Mouse (Mus musculus) cerebellum, postnatal 25 days (tissue): ENCODE data around the gene Tmem205.

ENCODE experiments used
- DNase-seq, 2 experiments: peaks; one replicate each; pipeline ENCODE4 v3.0.0; 2021; ENCODE audit warnings: mixed read lengths in 2 of 2

The Tmem205 gene

DNA sequence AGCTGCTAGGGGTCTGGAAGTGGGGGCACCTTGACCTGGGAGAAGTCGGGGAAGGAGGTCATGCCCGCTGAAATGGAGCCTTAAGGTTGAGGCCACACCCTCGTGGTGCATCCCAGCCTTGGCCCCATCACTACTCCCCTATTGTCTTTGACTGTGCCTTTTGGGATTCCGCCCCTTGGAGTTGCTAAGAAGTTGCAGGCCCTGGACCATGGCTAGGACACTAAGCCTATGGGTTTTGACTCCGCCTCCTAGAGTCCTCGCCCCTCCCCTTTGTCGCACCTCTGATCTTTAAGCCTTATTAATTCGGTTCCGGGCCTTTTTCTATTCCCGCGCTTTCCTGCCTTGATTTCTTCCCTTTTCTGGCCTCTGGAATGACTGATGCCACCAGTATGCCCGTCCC, 16.3 kb upstream of the Tmem205 start:
- no peak for DNase-seq

DNA sequence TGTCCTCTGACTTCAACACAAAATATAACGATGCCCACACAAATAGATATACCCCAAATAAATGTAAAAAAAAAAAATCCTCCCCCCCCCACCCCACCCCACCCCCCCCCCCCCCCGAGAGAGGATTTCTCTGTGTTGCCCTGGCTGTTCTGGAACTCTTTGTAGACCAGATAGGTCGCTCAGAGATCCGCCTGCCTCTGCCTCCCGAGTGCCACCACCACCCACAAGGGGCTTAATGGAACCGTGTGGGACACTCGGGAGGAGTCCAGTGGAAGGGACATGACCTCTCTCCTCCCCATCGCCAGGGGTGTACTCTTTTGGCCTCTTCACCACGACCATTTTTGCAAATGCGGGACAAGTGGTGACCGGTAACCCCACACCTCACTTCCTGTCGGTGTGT, 15.7 kb upstream of the Tmem205 start:
- no peak for DNase-seq

DNA sequence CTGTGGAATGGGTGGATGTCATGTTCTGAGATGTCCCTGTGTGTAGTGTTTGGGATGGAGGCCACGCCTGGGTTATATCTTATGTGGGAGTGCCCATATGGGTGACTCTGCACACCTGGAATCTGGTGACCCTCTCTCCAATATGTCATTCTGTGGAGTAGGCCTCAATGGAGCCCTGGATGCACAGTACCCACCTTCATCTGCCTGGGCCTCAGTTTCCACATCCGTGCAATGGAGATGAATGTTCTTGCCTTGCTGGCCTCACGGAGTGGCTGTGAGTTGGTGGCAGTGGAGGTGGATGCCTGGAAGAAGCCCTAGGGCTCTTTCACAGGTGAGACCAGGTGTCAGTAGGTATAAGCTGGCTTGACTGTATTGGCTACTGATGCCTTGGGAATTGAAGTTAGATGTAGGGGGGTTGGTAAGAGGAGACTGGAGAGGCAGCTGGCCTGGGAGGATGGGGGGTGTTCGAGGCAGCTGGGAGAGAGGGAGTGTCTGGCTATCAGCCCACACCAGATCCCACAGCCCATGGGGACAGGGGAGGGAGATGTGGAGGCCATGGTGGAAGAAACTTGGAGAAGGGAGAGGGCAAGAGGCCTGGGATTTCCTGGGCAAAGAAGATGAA, 11.0 kb upstream of the Tmem205 start:
- no peak for DNase-seq

DNA sequence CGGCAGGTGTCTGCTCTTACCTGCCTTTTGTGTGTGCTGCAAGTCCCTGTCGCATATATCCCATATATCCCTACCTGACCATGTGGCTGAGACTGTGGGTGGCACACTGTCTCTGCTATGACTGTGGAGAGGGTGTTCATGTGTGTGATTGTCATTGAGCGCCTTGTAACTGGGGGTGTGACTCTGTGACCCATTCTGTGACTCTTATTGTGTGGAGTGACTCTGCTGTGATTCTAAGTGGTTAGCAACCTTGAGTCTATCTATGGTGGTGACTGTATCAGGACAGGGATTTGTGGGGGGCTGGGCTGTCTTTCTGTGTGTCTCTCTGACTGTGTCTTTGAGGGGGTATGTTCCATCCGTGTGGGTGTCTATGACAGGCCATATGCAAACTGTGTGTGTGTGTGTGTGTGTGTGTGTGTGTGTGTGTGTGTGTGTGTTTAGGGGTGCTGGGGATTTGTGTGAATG, 10.4 kb upstream of the Tmem205 start:
- DNase-seq = no peak

DNA sequence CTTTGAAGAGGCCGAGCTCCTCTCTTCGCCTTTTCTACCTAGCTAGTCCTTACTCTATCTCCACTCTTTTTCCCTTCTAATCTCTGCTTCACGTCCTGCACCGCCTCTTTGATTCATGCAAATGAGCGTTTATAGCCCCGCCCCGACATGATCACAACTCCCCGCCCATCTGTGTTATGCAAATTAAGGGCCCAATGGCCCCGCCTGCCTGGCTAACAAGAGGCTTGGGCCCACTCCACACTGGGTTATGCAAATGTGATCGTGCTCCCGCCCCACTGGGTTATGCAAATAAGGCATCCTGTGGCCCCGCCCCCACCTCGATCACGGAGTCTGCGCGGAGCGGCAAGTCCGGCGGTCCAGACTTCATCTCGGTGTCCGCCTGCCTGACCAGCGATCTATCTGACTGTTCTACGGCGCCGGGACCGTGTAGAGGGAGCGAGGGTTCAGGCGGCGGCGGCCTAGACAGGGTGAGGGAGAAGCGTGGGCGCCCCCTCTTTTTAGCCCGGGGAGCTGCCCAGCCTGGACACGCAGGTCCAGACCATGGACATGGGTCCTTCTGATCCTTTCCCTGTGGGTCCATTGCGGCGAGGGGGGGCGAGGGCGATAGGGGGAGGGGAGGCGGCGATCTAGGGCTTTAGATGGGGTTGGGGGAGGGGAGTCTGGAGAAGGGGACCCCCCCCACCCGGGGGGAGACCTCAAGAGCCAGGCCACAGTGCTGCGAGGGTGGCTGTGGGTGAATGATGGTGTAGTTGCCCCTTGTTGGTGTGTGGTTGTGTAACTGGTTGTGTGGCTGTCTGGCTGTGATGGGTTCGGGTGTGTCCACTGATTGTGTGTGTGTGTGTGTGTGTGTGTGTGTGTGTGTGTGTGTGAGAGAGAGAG, 9.6 kb upstream of the Tmem205 start, which contains the start of gene Plppr2:
Plppr2 (plus strand) TSS at position 342 of the 879 bp plus-strand sequence.
- DNase-seq = peak; percentile 99 to 100

DNA sequence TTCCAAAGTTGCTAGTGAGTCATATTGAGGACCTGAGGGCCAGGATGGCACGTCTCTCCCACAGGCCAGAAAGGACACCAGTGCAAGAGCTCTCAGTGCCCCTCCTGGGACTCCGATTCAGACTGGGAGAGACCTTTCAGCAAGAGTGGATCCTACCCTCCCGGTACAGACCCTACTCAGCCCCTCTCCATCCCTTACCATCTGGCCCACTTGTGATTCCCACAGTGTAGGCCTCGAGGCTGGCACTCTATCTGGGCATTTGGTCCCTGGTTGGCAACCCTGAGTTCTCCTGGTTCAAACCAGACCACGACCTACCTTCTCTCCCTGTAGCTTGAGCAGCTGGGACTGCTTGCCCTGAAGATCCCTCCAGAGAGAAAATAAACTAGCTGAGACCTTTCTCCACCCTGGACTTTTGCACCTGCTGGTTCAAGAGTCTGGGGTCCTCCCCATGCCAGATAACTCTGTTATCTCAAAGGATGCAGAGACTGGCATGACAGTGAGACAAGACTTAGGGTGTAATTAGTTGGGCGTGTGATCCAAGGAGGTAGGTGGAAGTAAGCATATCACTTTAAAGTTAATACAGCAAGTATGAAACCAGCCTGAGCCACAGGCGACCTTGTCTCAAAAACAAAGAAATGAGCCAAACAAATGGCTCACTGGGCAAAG, 8.2 kb upstream of the Tmem205 start:
- DNase-seq = no peak

DNA sequence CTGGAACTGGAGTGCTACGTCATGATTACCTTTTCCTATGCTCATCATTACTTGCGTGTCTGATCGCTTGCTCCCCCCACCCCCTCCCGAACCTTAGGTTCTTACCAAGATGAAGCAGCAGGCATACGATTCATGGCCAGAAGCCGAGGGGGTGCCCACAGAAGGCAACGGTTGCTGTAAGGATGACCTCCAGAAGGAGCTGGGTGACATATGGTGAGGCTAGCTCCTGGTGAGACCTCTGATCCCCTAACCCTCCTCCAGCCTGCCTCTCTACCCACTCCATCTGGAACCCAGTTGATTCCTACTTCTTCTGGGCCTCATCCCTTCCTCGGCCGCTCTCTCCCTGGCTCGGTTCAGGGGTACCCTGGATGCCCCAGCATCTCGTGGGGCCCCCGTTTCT, 6.7 kb upstream of the Tmem205 start:
- DNase-seq = peak in 1 of 2 experiments; percentile 54

DNA sequence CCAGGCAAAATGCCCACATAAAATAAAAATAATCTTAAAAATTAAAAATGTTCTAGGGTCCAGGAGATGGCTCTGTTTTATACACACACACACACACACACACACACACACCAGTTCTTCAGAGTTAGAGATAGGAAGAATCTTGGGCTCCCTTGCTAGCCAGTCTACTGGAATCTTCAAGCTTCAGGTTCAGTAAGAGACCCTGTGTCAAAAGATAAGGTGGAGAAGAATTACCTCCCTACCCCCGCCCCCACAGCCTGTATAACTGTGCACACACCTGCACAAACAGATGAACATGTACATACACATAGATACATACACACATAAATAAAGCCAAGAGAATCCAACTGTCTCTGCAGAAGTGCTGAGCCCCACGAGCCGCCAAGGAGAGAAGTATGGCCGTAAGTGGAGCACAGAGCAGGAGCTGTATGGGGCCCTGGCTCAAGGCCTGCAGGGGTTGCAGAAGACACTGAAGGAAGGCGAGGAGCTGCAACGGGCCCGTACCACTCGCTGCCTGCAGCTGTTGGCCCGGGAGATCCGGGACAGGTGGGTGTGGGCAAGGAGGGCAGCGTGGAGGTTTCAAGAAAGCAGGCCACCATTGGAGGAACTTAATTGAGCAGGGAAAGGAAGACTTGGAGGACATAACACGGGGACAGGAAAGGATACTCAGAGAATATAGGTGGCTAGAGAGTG, 5.2 kb upstream of the Tmem205 start:
- no peak for DNase-seq

DNA sequence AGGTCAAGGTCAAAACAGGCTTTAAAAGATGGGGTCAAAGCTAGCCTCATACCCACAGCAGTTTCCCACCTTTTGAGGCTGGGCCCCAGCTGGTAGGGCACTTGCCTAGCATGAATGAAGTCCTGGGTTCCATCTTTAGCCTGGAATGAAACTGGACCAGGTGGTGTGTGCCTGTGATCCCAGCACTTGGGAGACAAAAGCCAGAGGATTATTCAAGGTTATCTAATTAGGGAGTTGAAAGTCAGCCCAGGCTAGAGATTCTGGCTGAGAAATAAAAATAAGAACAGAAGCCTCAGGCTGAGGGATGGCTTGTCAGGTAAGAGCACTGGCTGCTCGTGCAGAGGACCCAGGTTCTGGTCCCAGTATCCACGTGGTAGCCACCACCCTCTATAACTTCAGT, 4.7 kb upstream of the Tmem205 start:
- DNase-seq = no peak

DNA sequence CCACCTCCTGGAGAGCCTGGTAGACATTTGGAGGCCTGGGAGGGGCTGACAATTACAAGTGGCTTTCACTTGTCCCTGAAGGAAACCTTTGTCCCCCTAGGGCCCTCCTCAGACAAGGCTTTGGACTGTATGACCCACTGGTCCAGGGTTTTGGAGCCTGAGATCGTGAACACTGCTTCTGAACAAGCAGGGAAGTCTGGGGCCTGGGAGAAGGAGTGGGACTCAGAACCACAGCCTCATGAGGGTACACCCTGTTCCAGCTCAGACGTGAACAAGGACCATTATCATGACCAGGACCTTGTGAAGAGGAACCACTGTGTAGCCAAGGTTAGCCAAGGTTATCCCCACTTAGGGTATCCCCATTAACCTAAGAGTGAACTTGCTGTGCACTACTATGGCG, 1.9 kb upstream of the Tmem205 start:
- no peak for DNase-seq

DNA sequence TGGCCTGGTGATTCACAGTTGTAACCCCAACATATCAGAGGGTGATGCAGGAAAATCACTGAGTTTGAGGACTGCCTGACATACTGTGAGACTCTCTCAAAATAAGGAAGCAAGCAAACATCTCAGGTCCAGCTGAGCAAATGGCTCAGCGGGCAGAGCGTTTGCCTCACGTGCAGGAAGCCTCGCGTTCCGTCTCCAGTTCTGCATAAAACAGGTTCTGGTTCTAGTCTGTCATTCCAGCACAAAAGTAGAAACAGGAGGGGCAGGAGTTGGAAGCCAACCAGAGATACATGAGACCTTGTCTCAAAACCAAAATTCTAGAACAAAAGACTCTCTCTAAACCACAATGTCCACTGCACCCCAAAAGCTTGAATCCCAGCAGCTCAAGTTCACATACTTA, 572 bp downstream of the Tmem205 start:
- DNase-seq = peak in 1 of 2 experiments; percentile 6

DNA sequence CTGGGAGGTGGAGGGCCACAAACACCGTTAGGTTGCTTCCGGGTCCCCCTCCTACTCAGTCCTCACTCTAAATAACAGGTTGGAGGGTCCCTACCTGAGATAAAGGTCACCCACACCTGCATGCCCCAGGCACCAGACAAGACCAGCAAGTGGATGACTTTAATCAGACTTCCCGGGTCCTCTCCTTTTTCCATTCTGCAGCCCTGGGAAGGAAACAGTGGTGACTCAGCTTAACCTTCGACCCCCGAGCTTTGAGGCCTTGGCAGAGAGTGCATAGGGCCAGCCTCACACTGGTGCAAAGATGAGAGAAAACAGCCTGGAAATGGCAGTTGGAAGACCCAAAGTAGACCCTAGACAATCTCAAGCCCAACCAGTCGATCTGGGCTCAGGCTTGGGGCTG, 1.2 kb downstream of the Tmem205 start:
- DNase-seq = peak in 1 of 2 experiments; percentile 6

DNA sequence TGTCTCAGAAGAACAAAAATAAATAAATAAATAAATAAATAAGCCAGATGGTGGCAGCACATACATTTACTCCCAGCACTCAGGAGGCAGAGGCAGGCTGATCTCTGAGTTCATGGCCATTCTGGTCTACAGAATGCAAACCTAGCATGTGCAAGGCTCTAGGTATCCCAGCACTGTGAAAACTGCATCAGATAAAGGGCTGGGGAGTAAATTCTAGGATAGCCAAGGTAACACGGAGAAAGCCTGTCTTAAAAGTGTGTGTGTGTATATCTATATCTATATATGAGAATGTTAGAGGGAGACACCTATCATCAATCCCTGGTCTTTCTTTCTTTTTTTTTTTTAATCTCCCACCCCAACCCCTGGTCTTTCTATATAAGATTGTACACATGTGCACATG, 1.9 kb downstream of the Tmem205 start:
- no peak for DNase-seq

DNA sequence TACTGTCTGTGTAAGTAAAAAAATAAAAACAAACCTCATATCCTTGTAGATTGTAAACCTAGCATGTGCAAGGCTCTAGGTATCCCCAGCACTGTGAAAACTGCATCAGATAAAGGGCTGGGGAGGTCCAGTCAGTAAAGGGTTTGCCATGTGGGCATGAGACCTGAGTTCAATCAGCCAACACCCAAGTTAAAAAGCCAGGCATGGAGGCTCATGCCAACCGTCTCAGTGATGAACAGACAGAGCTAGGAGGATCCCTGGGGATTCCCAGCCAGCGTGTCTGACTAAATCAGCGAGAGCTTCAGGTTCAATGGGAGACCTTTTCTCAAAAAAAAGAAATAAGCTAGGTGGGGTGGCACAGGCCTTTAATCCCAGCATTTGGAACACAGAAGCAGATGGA, 2.3 kb downstream of the Tmem205 start:
- no peak for DNase-seq

DNA sequence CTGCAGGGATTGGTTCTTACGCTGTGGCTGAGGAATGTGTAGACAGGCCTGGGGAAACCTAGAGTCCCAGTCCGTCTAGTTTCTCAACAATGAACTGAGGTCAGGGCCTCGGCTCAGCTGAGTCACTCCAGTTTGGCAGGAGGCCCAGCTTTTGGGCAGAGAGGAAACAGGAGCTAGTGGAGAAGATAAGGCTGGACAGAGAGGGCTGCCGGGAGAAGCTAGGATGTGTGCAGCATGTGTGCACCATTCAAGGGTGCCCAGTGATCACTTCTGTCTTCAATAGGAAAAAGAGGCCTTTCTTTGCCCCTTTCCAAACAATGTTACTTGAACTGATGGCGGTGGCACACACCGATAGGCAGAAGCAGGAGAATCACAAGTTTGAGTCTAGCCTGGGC, 3.3 kb downstream of the Tmem205 start:
- DNase-seq = peak; percentile 57 to 80

DNA sequence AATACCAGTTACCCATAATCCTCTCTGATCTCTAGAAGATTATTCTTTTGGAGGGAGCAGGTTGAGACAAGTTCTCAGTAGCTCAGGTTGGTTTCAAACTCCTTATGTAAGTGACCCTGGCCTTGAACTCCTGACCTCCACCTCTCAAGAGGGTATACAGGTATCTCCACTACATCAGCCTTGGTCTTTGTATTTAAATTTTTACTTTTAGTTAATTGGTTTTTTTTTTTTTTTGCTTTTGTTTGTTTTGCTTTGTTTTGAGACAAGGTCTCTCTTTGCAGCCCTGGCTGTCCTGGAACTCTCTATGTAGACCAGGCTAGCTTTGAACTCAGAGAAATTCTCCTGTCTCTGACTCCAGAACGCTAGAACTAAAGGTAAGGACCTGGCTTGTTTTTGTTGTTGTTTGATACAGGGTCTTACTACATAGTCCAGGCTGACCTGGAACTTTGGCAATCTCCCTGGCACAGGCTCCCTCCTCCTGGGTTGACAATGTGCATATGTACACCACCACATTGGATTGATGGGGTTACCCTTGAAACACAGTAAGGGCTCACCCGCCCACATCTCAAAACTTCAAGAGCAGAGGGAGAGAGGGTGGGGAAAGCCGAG, 3.8 kb downstream of the Tmem205 start:
- DNase-seq = no peak

DNA sequence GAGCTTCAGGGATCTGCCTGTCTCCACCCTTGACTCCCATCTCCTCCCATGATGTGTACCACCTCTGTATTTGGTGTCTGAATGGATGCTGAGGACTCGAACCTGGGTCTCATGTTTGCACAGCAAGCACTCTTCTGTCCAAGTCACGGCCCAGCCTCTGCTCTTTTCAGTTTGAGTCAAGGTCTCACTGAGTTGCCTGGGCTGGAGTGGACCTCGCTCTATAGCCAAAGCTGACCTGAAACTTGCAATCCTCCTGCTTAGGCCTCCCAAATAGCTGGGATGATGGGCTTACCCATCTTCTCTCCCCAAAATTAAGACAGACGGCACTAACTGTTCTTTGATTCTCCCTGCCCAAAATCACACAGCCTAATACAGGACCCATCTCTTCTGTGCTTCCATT, 4.3 kb downstream of the Tmem205 start:
- DNase-seq = no peak

DNA sequence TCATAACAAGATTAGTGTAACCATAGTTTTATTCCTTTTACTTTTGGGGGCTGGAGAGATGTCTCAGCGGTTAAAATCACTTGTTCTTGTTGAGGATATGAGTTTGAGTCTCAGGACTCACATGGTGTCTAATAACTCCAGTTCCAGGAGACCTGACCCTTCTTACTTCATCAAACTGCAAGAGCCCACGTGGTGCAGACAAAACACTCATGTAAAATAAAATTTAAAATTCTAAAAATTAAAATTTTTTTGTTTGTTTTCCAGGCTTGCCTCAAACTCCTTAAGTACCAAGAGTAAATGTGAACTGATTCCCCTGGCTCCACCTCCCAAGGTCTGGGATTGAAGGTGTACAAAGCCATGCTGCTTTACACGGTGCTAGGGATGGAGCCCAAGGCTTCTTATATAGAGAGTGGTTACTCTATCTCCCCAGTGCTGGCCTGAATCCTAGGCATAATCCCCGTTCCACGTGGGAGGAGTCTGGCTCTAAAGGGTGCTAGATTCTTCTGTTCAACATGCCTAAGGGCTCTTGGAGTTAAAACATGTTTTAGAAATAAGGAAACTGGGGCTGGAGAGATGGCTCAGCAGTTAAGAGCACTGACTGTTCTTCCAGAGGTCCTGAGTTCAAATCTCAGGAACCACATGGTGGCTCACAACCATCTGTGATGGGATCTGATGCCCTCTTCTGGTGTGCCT, 8.5 kb downstream of the Tmem205 start:
- DNase-seq = no peak

DNA sequence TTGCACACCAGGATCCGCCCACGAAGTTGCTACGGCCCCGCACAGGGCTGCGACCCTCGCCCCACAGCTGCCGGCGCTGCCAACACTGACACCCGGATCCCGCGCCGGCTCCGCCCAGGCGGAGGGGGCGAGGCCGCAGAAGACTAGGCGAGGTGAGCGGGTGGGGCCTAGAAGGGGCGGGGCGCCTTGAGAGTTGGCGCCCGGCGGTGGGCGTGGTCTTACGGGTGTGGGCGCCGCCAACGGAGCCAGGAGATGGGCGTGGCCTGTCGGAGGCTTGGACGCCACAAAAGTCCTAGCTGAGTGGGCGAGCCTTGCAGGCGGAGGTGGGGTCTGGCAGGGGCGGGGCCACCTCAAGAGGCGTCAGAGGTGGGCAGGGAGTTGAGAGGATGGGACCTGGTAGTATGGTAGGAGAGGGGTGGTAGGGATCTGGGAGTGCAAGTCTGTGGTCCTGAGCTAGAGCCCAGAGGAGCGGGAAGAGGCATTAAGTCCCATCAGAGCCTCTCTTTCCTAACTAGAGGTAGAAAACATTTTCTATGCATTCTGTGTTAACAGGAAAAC, 9.2 kb downstream of the Tmem205 start, which contains the start of gene Rab3d:
Rab3d (minus strand) TSS at position 158 of the 558 bp plus-strand sequence.
- peak; percentile 89 to 96 for DNase-seq

DNA sequence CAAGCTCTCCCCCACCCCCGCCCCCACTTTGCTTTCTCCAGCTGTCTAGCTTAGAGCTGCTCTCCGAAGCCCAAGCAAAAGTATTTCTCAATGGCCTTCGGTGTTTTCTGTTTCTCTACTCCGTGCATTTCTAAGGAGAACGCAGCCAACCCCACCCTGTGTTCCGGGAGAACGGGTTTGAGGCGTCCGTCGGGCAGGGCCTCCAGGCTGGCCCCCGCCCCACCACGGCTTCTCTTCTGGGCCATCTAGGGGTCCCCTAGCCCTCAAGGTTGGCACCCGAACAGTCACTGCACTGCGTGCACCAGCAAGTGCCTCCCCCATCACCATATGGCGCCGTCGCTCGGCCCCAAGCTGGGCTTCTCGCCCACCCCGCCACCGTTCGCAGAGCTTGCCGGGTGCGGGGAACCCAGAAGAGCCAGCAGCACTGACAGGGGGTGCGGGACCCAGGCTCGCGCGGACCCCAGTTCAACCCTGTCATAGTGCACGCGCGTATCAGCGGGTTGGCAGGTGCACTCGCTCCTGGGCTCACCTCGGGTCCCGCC, 9.8 kb downstream of the Tmem205 start:
- peak in 1 of 2 experiments; percentile 68 for DNase-seq

DNA sequence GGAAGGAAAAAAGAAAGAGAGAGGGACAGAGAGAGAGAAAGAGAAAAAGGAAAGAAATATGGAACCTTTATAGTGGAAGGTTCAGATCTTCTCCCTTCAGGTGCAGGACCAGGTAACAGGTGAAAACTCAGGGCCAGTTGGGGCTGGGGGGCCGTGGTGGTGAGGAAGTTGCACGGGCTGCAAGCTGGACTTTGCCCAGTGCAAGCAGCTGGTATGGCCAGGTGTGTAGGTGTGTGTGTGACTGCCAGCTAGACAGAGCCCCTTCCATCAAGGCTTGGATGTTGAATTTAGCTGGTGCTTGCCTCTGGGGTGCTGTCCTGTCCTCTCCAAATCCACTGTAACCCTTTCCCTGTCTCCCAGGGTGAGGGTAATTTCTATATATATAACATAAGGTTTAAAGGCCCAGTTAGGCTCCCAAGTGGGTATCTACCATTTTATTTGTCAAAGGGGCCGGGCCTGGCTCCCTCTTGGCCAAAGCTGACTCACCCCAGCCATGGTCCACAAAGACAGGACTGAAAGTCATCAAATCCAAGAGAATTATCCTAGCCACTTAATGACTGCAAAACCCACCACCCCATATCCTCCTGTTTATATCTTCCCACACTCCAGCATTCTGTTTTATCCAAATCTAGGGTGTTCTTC, 10.4 kb downstream of the Tmem205 start:
- no peak for DNase-seq
